In genomic region chr15:101076071-101077000, GRCm38 (mm10) we compare ENCODE assay signal across 8 mouse cellular contexts. TPM values are rescaled to one million over a fixed set of nuclear protein-coding genes. Genes with fewer than 3 reads are reported as not detected.
DNase-seq lines count a peak whose midpoint lies in the region; ATAC-seq lines count a peak whose summit lies in the region.

No protein-coding gene starts in this region.

- H3K27me3 ChIP-seq in heart, embryonic 15.5 days, result peaks cover 46% of the 10 kb centered on the region
- H3K27me3 ChIP-seq in forebrain, embryonic 12.5 days, result peaks cover 23% of the 10 kb centered on the region
- H3K27me3 ChIP-seq in neural tube, embryonic 13.5 days, result no peaks in the 10 kb centered on the region

- intact Hi-C loops in gastrocnemius, postnatal 14 days (cut with DNase I; ENCODE audit: low total_unique reads), result no loop called here

- H3K4me3 ChIP-seq in heart, embryonic 15.5 days, result peak overlapping the region; percentile 65
- peak overlapping the region; percentile 88 for H3K4me3 ChIP-seq in forebrain, embryonic 12.5 days (replicated peaks)
- peak overlapping the region; percentile 75 for H3K4me3 ChIP-seq in neural tube, embryonic 13.5 days

- WGBS in heart, embryonic 15.5 days, result 18% methylated on average over 26 of the region's 26 CpGs
- WGBS in forebrain, embryonic 12.5 days, result under 1% methylated on average over 26 of the region's 26 CpGs
- WGBS in neural tube, embryonic 13.5 days, result 2% methylated on average over 26 of the region's 26 CpGs

- no peak for ATAC-seq in heart, embryonic 15.5 days (replicated peaks; ENCODE audit: insufficient number of reproducible peaks, insufficient read depth, low FRiP score, low read depth)
- ATAC-seq in forebrain, embryonic 12.5 days (ENCODE audit: low FRiP score), result peak; percentile 43; the same call in 1 of the 2 replicates
- ATAC-seq in neural tube, embryonic 13.5 days (ENCODE audit: low read depth), result peak; percentile 59

- no peak overlapping the region for H3K9ac ChIP-seq in heart, embryonic 15.5 days
- H3K9ac ChIP-seq in forebrain, embryonic 12.5 days, result peak overlapping the region; percentile 86
- peak overlapping the region; percentile 95 for H3K9ac ChIP-seq in neural tube, embryonic 13.5 days

- no peaks in the 10 kb centered on the region for H3K9me3 ChIP-seq in heart, embryonic 15.5 days (replicated peaks)
- H3K9me3 ChIP-seq in forebrain, embryonic 12.5 days, result no peaks in the 10 kb centered on the region
- no peaks in the 10 kb centered on the region for H3K9me3 ChIP-seq in neural tube, embryonic 13.5 days

- DNase-seq in heart, postnatal 4 days, result no peak
- peak; percentile 67 for DNase-seq in kidney, postnatal 10 days
- DNase-seq in layer of hippocampus, adult 9-11 months, result no peak
- DNase-seq in gastrocnemius, postnatal 14 days, result no peak
- DNase-seq in urinary bladder, adult 18-20 months (ENCODE audit: low spot score in 2 of 2), result no peak

- H3K4me2 ChIP-seq in heart, embryonic 15.5 days, result peak overlapping the region; percentile 91
- H3K4me2 ChIP-seq in forebrain, embryonic 12.5 days, result peak overlapping the region; percentile 94
- H3K4me2 ChIP-seq in neural tube, embryonic 13.5 days, result peak overlapping the region; percentile 72

- H3K27ac ChIP-seq in heart, embryonic 15.5 days, result no peak overlapping the region
- H3K27ac ChIP-seq in forebrain, embryonic 12.5 days, result peak overlapping the region; percentile 85
- peak overlapping the region; percentile 94 for H3K27ac ChIP-seq in neural tube, embryonic 13.5 days (replicated peaks)

- H3K36me3 ChIP-seq in heart, embryonic 15.5 days, result no peaks in the 10 kb centered on the region
- H3K36me3 ChIP-seq in forebrain, embryonic 12.5 days (replicated peaks), result no peaks in the 10 kb centered on the region
- H3K36me3 ChIP-seq in neural tube, embryonic 13.5 days, result no peaks in the 10 kb centered on the region

- peaks cover 43% of the 10 kb centered on the region for H3K4me1 ChIP-seq in heart, embryonic 15.5 days (replicated peaks)
- H3K4me1 ChIP-seq in forebrain, embryonic 12.5 days, result peaks cover 67% of the 10 kb centered on the region
- peaks cover 84% of the 10 kb centered on the region for H3K4me1 ChIP-seq in neural tube, embryonic 13.5 days (replicated peaks)

RNA-seq across cellular contexts. Expression of gene Fignl2, which starts 2.0 kb away (rescaled TPM):
- 0.03 and 0.10 TPM in 2 replicates for polyA plus RNA-seq in heart, embryonic 15.5 days (2015; fragmentation: Nextera tagmentation; extraction: Ambion mirVana)
- 1 to 10 TPM; 3.2 to 4.2 TPM for total RNA-seq in heart, postnatal 4 days (2021)
- polyA plus RNA-seq in forebrain, embryonic 12.5 days (2016; fragmentation: Nextera tagmentation; extraction: Ambion mirVana), result 0.21 and 0.22 TPM in 2 replicates
- polyA plus RNA-seq in neural tube, embryonic 13.5 days (2015; fragmentation: Nextera tagmentation; extraction: Ambion mirVana), result 0.17 and 0.18 TPM in 2 replicates
- total RNA-seq in gastrocnemius, postnatal 14 days (2021), result 1 to 10 TPM; 1.3 to 1.4 TPM

RNA-seq across cellular contexts. Expression of gene Gm47841, which starts 29.1 kb away (rescaled TPM):
- not detected in 2 replicates for polyA plus RNA-seq in heart, embryonic 15.5 days (2015; fragmentation: Nextera tagmentation; extraction: Ambion mirVana)
- total RNA-seq in heart, postnatal 4 days (2021), result under 1 TPM; 0.26 to 0.68 TPM
- polyA plus RNA-seq in forebrain, embryonic 12.5 days (2016; fragmentation: Nextera tagmentation; extraction: Ambion mirVana), result not detected in 2 replicates
- not detected in 2 replicates for polyA plus RNA-seq in neural tube, embryonic 13.5 days (2015; fragmentation: Nextera tagmentation; extraction: Ambion mirVana)
- total RNA-seq in gastrocnemius, postnatal 14 days (2021), result not detected

RNA-seq across cellular contexts. Expression of gene Ankrd33, which starts 39.2 kb away (rescaled TPM):
- not detected in 2 replicates for polyA plus RNA-seq in heart, embryonic 15.5 days (2015; fragmentation: Nextera tagmentation; extraction: Ambion mirVana)
- not detected for total RNA-seq in heart, postnatal 4 days (2021)
- not detected in 2 replicates for polyA plus RNA-seq in forebrain, embryonic 12.5 days (2016; fragmentation: Nextera tagmentation; extraction: Ambion mirVana)
- polyA plus RNA-seq in neural tube, embryonic 13.5 days (2015; fragmentation: Nextera tagmentation; extraction: Ambion mirVana), result not detected in 2 replicates
- not detected for total RNA-seq in gastrocnemius, postnatal 14 days (2021)

RNA-seq across cellular contexts. Expression of gene Acvrl1, which starts 52.0 kb away (rescaled TPM):
- 13.1 and 17.1 TPM in 2 replicates for polyA plus RNA-seq in heart, embryonic 15.5 days (2015; fragmentation: Nextera tagmentation; extraction: Ambion mirVana)
- 10 to 100 TPM; 20.5 to 21.7 TPM for total RNA-seq in heart, postnatal 4 days (2021)
- 6.4 and 6.5 TPM in 2 replicates for polyA plus RNA-seq in forebrain, embryonic 12.5 days (2016; fragmentation: Nextera tagmentation; extraction: Ambion mirVana)
- polyA plus RNA-seq in neural tube, embryonic 13.5 days (2015; fragmentation: Nextera tagmentation; extraction: Ambion mirVana), result 8.1 and 9.0 TPM in 2 replicates
- 10 to 100 TPM; 12.9 to 15.0 TPM for total RNA-seq in gastrocnemius, postnatal 14 days (2021)
